Mouse (Mus musculus) ES-Bruce4 (cell line): ENCODE results near the gene Ptprm.

ENCODE experiments used
- CTCF ChIP-seq: IDR thresholded peaks from one replicate; pipeline ENCODE4 v1.8.1; 2011; ENCODE audit warnings: low read depth, low read length
- EP300 ChIP-seq: IDR thresholded peaks from 2 replicates; pipeline ENCODE4 v1.6.1; 2011; ENCODE audit warnings: low read depth, low read length; ENCODE audit not compliant: insufficient read depth
- POLR2A ChIP-seq: IDR thresholded peaks from one replicate; pipeline ENCODE4 v1.8.1; 2011; ENCODE audit warnings: low read length; ENCODE audit not compliant: insufficient read depth

DNA sequence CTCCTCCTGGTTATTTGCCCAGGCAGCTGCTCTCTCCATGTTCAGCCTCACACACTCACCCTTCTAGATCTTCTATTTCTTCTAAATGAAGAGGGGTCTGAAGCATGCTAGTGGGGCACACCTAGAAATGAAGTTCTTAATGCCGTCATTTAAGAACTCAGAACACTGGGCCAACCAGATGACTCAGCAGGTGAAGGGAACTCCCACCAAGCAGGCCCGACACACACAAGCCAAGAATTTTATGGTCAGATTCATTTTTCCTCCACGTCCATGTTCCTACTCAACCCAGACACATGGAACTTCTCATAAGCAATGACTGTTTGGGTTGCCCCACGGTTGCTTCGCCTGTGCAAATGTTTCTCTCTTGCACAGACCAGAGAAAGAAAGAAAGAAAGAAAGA, 230.5 kb downstream of the Ptprm start:
- TF ChIP-seq CTCF = no peak
- TF ChIP-seq EP300 = no peak
- TF ChIP-seq POLR2A = no peak
